Mouse (Mus musculus) heart, embryonic 12.5 days (tissue): ENCODE results near the gene Nrip2. TPM values are rescaled to one million over a fixed set of nuclear protein-coding genes. Genes with fewer than 3 reads are reported as not detected.

Experiments
- ATAC-seq: fragments of 200-750 bp; cut with Nextera tagmentation; 2 replicates; pipeline ENCODE4 v1.8.0; 2017; ENCODE audit warnings: moderate TSS enrichment, moderate library complexity; ENCODE audit not compliant: insufficient number of reproducible peaks, low FRiP score
- H3K27ac ChIP-seq: fragments of 300-500 bp; sonication (generic); 2 replicates; pipeline ENCODE4 v1.5.1; 2016; ENCODE audit warnings: mild to moderate bottlenecking, moderate library complexity; ENCODE audit not compliant: poor library complexity, severe bottlenecking
- H3K27me3 ChIP-seq: fragments of 300-500 bp; sonication (generic); replicated peaks from 2 replicates; pipeline ENCODE4 v1.6.1; 2016; ENCODE audit warnings: mild to moderate bottlenecking, moderate library complexity
- H3K36me3 ChIP-seq: fragments of 300-500 bp; sonication (generic); 2 replicates; pipeline ENCODE4 v1.6.1; 2016; ENCODE audit warnings: mild to moderate bottlenecking, moderate library complexity
- H3K4me1 ChIP-seq: fragments of 300-500 bp; sonication (generic); replicated peaks from 2 replicates; pipeline ENCODE4 v1.6.1; 2016; ENCODE audit warnings: mild to moderate bottlenecking
- H3K4me2 ChIP-seq: fragments of 300-500 bp; sonication (generic); 2 replicates; pipeline ENCODE4 v1.6.1; 2016; ENCODE audit warnings: mild to moderate bottlenecking, moderate library complexity
- H3K4me3 ChIP-seq: fragments of 300-500 bp; sonication (generic); 2 replicates; pipeline ENCODE4 v1.5.1; 2016; ENCODE audit warnings: mild to moderate bottlenecking
- H3K9ac ChIP-seq: fragments of 300-500 bp; sonication (generic); 2 replicates; pipeline ENCODE4 v1.6.1; 2016; ENCODE audit warnings: mild to moderate bottlenecking, moderate library complexity
- H3K9me3 ChIP-seq: fragments of 300-500 bp; sonication (generic); replicated peaks from 2 replicates; pipeline ENCODE4 v1.6.1; 2016; ENCODE audit warnings: mild to moderate bottlenecking, moderate library complexity
- WGBS: fragments of 180-500 bp; shearing (Covaris S2); methylation state at CpG from one replicate; pipeline ENCODE4 v1.1.7; 2016; 5-methylcytosine and 5-hydroxymethylcytosine counted together
- polyA plus RNA-seq: library from polyadenylated mRNA; unstranded; fragments of >200 nt; fragmentation: Nextera tagmentation; extraction: Ambion mirVana; gene quantifications from 2 replicates; pipeline ENCODE4 v1.2.1, GENCODE M21; 2016

The Nrip2 gene
- polyA plus RNA-seq, 1 experiment from 2014 or later = 1.6 TPM

GRCm38 (mm10) chr6:128423496-128424268, 24.6 kb downstream of the Nrip2 start:
- Histone ChIP-seq H3K4me1 (peaks cover 16% of the 10 kb centered on the region), H3K9me3 (no peaks in the 10 kb centered on the region), H3K27me3 (no peaks in the 10 kb centered on the region), H3K36me3 (peaks cover 20% of the 10 kb centered on the region), H3K4me2 (peak overlapping the region; percentile 82), H3K9ac (peak overlapping the region; percentile 71), H3K4me3 (peak overlapping the region; percentile 69), H3K27ac (peak overlapping the region; percentile 92)
- ATAC-seq = no peak
- WGBS = 43% methylated on average over 16 of the region's 16 CpGs

GRCm38 (mm10) chr6:128424269-128425019, 25.3 kb downstream of the Nrip2 start, which contains the start of gene Itfg2:
Gene Itfg2 (minus strand): TSS chr6:128424931.
- H3K9ac ChIP-seq = peak within 1 kb of the TSS; percentile 71
- H3K4me1 ChIP-seq = peaks cover 16% of the 10 kb centered on the region
- H3K36me3 ChIP-seq = peaks cover 23% of the 10 kb centered on the region
- H3K9me3 ChIP-seq = no peaks in the 10 kb centered on the region
- H3K27me3 ChIP-seq = no peaks in the 10 kb centered on the region
- peak; percentile 95 for ATAC-seq
- peak within 1 kb of the TSS; percentile 82 for H3K4me2 ChIP-seq
- under 1% methylated on average over 42 of the region's 42 CpGs for WGBS
- peak within 1 kb of the TSS; percentile 92 for H3K27ac ChIP-seq
- H3K4me3 ChIP-seq = peak within 1 kb of the TSS; percentile 69

DNA sequence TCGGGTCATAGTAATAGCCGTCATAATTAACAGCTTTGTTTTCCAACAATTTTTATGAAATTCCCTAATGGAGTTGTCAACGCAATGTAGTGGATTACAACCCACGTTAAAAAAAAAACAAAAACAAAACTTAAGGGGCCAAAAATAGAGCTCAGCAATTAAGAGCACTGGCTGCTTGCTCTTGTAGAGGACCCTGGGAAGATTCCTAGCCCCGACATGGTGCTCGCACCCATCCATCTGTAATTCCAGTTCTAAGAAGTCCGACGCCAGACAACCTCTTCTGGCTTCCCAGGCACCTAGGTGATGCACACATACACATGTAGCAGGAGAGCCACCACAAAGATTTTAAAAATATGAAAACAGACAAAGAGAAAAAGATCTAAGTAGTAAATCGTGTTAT, 25.9 kb downstream of the Nrip2 start:
- H3K4me3 ChIP-seq = peak overlapping the region; percentile 69
- peak overlapping the region; percentile 51; the same call in 1 of the 2 replicates for H3K9ac ChIP-seq
- H3K9me3 ChIP-seq = no peaks in the 10 kb centered on the region
- 19% methylated on average over 9 of the region's 9 CpGs for WGBS
- H3K36me3 ChIP-seq = peaks cover 22% of the 10 kb centered on the region
- peak overlapping the region; percentile 92 for H3K27ac ChIP-seq
- no peaks in the 10 kb centered on the region for H3K27me3 ChIP-seq
- H3K4me2 ChIP-seq = peak overlapping the region; percentile 82
- no peak for ATAC-seq
- peaks cover 19% of the 10 kb centered on the region for H3K4me1 ChIP-seq

GRCm38 (mm10) chr6:128427571-128427970, 28.5 kb downstream of the Nrip2 start:
- Histone ChIP-seq H3K9me3 (no peaks in the 10 kb centered on the region), H3K27ac (no peak overlapping the region), H3K4me1 (peaks cover 10% of the 10 kb centered on the region; the same call in 1 of the 2 replicates), H3K4me2 (no peak overlapping the region), H3K9ac (no peak overlapping the region), H3K27me3 (no peaks in the 10 kb centered on the region), H3K4me3 (no peak overlapping the region), H3K36me3 (peaks cover 46% of the 10 kb centered on the region)
- 89% methylated on average over 5 of the region's 5 CpGs for WGBS
- ATAC-seq = no peak

GRCm38 (mm10) chr6:128429300-128429699, 30.2 kb downstream of the Nrip2 start:
- H3K9ac ChIP-seq = no peak overlapping the region
- H3K27me3 ChIP-seq = no peaks in the 10 kb centered on the region
- H3K36me3 ChIP-seq = peaks cover 64% of the 10 kb centered on the region
- no peak for ATAC-seq
- 86% methylated on average over 2 of the region's 2 CpGs for WGBS
- H3K9me3 ChIP-seq = no peaks in the 10 kb centered on the region
- H3K4me1 ChIP-seq = peaks cover 11% of the 10 kb centered on the region; the same call in 1 of the 2 replicates
- H3K4me2 ChIP-seq = no peak overlapping the region
- H3K4me3 ChIP-seq = no peak overlapping the region
- no peak overlapping the region for H3K27ac ChIP-seq

GRCm38 (mm10) chr6:128429826-128430225, 30.7 kb downstream of the Nrip2 start:
- 79% methylated on average over 6 of the region's 6 CpGs for WGBS
- ATAC-seq = no peak
- Histone ChIP-seq H3K27ac (no peak overlapping the region), H3K9me3 (no peaks in the 10 kb centered on the region), H3K4me2 (no peak overlapping the region), H3K27me3 (no peaks in the 10 kb centered on the region), H3K4me1 (peaks cover 16% of the 10 kb centered on the region), H3K4me3 (no peak overlapping the region), H3K9ac (no peak overlapping the region), H3K36me3 (peaks cover 69% of the 10 kb centered on the region)

DNA sequence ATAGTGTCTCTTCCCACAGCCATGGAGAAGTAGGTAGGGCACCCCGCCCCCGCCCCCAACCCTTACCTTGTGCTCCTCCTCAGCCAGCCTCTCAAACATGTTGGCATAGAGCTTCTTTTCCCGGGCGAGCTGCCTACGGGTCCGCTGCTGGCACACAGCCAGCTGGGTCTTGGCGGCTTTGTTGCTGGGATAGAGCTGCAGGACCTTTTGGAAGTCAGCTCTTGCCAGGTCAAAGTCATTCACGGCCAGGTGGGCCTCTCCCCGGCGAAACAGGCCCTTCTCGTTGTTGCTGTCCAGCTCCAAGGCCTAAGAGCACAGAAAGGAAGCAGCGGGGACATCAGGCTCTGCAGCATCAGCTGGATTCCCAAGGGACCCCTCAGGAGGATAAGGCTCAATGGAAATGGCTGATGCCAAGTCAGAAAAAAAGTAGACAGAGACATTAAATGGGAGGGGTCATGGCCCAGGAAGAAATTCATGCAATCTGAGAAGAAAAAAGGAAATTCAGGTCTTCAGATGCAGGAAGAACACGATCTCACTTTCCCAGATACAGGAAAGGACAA, 33.3 kb downstream of the Nrip2 start:
- Histone ChIP-seq H3K9me3 (no peaks in the 10 kb centered on the region), H3K4me2 (no peak overlapping the region), H3K4me3 (no peak overlapping the region), H3K4me1 (peaks cover 41% of the 10 kb centered on the region), H3K9ac (no peak overlapping the region), H3K36me3 (peaks cover 77% of the 10 kb centered on the region), H3K27me3 (no peaks in the 10 kb centered on the region), H3K27ac (no peak overlapping the region)
- ATAC-seq = no peak
- WGBS = 88% methylated on average over 13 of the region's 13 CpGs

DNA sequence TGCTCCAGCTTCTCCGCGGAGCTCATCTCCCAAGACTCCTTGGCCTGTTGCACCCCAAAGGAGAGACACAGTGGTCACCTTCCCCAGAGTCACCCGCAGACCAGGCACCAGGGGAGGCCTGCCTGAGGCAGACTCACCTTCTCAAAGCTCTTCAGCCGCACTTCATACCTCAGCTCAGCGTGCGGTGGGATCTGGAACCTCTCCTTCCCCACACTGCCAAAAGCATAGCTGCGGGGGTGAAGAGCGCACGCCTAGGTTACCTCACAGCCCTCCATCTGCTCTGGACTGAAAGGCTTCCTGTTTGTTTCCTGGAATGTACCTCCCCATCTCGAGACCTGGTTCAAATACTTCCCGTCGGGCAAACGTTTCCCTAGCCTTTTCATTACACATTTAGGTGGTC, 34.5 kb downstream of the Nrip2 start:
- ATAC-seq = no peak
- Histone ChIP-seq H3K9me3 (no peaks in the 10 kb centered on the region), H3K9ac (no peak overlapping the region), H3K4me3 (no peak overlapping the region), H3K4me1 (peaks cover 41% of the 10 kb centered on the region), H3K27me3 (no peaks in the 10 kb centered on the region), H3K4me2 (no peak overlapping the region), H3K36me3 (peaks cover 66% of the 10 kb centered on the region), H3K27ac (no peak overlapping the region)
- WGBS = 90% methylated on average over 13 of the region's 13 CpGs

GRCm38 (mm10) chr6:128435474-128435873, 36.4 kb downstream of the Nrip2 start:
- peak; percentile 26; the same call in 1 of the 2 replicates for ATAC-seq
- no peak overlapping the region for H3K4me3 ChIP-seq
- H3K27me3 ChIP-seq = no peaks in the 10 kb centered on the region
- peaks cover 50% of the 10 kb centered on the region for H3K36me3 ChIP-seq
- H3K27ac ChIP-seq = peak overlapping the region; percentile 78
- peak overlapping the region; percentile 26; the same call in 1 of the 2 replicates for H3K4me2 ChIP-seq
- H3K9me3 ChIP-seq = no peaks in the 10 kb centered on the region
- H3K4me1 ChIP-seq = peaks cover 40% of the 10 kb centered on the region
- WGBS = 11% methylated on average over 5 of the region's 5 CpGs
- H3K9ac ChIP-seq = no peak overlapping the region

DNA sequence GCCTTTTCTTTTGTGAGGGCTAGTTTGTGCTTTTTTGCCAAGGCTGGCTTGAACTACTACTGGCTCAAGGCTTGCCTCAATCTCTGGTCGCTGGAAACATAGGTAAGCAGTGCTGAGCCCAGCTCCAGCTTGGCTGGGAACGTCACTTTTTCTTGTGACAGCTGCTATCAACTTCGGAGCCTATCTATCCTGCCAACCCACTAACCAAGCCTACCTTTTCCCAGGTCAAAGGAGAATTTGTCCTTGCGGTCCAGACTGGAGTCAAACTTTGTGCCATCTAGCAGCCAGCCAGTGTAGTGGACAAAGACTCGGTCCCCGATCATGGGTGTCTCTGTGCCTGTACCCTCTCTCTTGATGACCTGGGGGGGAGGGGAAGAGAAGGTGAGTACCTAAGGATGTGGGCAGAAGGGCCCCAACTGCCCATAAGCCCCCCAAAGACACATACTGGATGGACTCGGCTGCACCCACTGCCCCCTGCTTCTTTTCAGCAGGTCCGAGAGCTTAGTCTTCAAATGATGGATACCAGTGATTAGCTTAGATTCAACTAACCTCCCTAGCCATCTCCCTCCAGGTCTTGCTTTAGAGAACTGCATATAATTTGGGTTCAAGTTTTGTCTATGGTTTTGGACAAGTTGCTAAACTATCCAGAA, 37.4 kb downstream of the Nrip2 start:
- Histone ChIP-seq H3K27me3 (no peaks in the 10 kb centered on the region), H3K27ac (no peak overlapping the region), H3K4me1 (peaks cover 40% of the 10 kb centered on the region), H3K36me3 (peaks cover 41% of the 10 kb centered on the region), H3K9ac (0 out of 2 replicates have a peak overlapping the region, but pooled peaks have one; percentile 98), H3K4me2 (peak overlapping the region; percentile 83), H3K4me3 (peak overlapping the region; percentile 97), H3K9me3 (no peaks in the 10 kb centered on the region)
- no peak for ATAC-seq
- 83% methylated on average over 8 of the region's 8 CpGs for WGBS
